Mouse (Mus musculus): Measurements from ENCODE around the gene Ing4.

Gene Ing4

DNA sequence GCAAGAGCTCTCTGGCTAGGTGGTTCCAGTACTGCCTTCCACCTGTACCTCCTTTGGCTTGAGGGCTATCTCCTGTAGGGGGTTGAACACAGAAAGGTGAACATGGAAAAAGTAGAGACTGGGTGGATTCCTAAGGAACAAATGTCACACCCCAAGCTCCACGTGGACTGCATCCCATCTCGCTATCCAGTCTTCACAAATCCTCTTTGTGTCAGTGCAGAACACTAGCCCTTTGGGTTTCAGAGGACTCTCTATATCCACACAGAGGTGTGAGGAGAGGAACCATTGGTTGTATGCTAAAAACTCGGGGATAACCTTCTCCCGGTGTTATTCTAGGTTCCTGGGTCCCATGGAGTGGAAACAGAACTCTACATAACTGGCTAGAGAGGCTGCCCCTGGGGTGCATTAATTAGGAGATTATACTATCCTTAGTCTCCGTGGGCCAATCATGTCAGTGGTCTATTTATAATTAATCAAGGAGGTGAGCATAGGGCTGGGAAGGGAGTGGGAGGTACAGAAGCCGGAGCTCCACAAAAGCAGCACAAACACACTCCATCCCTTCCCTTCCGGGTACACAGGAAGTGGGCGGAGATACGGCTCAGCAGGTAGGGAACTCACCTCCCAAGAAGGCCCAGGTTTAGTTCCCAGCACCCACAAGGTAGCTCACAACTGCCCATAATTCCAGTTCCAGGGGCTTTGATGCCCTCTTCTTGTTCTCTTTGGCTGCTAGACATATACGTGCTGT is 51.0 kb downstream of the Ing4 start:
- DNase-seq (ENCODE audit: low spot score in 2 of 2): no peak

DNA sequence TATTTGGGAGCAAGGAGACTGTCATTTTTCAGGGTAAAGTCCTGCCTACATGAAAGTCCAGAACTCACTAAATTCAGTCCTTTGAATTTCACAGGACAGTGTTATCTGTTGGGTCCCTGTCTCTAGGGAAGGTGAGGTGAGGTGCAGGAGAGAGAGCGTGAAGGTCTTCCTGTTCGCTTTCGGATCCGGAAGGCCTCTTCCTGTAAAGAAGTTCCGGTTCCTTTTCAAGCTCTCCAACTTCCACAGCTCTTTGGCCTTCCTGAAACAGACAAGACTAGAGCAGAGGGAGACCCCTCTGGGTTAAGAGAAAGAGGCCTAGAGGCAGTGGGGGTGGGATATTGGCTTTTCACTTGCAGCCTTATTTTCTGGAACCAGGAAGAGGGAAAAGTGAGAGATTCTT is 52.8 kb downstream of the Ing4 start:
- DNase-seq (ENCODE audit: low spot score in 2 of 2): no peak

DNA sequence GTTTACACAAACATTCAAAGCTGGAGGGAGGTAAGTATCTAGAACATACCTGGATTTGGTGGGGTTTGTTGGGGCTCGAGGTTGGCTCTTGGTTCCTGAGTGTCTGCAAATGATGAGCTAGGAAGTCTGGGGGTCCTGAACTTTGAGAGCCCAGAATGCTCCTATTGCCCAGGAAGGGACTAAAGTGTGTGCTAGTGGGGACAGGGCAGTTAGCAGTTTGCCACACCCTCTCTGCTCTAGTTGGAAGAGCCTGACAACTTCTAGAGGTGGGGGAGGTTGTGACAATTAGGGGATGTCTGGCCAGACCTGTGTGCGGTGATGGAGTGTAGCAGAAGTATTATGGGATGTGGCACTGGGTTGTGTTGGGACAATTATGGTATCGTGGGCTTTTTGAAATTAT is 55.3 kb downstream of the Ing4 start:
- no peak for DNase-seq (ENCODE audit: low spot score in 2 of 2)

DNA sequence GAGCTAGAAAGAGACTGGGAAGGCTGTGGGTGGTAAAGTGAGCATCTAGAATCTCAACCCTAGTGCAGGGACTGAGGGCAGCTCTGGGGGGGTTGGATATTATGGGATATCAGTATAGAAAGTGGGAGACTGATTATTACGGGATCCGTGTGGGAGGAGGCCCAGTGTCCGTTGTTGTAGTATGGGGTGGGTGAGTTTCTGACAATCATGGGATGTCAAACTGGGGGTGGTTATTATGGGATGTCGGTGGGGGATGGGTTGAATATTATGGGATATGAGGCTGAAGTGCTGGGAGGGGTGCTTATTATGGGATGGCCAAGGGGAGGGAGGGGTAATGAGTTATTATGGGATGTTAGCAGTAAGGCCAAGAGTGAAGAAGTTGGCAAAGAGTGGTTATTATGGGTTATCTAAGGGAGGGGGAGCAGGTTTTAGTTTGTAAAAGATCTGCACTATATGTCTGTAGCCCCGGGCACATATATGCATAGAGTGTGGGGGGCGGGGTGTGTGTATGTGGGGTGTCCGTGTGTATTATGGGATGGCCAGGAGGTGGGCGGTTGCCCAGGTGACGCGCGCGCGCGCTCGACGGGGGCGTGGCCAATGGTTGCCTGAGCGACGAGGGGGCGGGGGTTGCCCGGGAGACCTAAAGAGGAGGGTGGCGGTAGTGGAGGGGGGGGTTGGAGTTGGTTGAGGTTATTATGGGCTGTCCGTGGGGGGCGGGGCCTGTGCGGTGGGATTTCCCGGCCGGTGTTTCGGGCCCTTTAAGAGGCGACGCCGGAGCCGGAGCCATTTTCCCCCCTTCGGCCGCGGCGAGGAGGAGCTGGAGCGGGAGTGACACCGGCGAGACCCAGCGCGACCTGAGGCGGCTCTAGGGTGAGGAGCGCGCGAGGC is 56.1 kb downstream of the Ing4 start, which contains the start of gene Chd4:
TSS of gene Chd4 (plus strand) at position 591 of the 888 bp plus-strand sequence.
- DNase-seq (ENCODE audit: low spot score in 2 of 2): peak; percentile 91 to 93

DNA sequence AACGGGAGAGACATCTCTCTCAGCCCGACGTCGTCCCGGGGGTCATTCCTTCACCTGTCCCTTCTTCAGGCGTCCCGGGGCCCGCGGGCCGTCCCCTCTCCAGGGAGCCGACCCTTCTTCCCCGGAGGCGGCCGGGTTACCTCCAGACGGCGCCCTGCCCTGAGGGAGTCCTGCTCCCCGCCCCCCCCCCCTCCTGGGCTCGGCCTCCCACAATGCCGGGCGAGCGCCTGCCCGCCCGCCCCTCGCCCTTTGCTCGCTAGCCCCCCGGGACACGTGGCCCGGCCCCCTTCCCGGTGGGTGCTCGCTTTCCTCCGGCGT is 56.7 kb downstream of the Ing4 start:
- DNase-seq (ENCODE audit: low spot score in 2 of 2): no peak

DNA sequence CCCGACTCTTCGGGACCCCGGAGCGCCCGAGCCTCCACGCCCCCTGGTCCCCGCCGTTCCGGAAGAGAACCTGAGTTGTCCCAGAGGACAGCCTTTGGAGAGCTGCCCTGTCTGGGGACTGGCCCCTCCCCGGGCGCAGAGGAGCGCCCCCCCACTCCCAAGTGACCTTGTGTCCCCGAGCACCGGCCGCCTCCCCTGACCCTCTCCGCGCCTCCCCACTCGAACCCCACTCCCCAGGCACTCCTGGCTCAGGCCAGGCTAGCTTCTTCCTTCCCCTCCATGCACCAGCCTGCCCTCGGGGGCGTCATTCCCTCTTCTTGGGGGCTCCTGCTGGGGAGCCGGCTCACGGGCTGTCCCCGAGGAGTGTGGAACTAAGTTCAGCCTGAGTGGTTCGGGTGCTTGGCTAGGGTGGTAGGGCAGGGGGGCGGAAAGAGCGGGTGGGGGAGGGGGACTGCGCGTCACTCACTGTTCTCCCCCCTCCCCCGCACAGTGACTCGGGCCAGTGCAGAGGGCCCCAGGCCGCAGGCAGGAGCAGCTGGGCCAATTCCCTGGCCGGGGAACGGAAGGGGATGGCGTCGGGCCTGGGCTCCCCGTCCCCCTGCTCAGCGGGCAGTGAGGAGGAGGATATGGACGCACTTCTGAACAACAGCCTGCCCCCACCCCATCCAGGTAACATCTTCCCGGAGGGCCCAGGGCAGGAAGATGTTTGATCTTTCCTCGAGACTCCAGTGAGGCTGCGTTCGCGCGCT is 57.2 kb downstream of the Ing4 start:
- peak in 1 of 2 experiments; percentile 34 for DNase-seq (ENCODE audit: low spot score in 2 of 2)

DNA sequence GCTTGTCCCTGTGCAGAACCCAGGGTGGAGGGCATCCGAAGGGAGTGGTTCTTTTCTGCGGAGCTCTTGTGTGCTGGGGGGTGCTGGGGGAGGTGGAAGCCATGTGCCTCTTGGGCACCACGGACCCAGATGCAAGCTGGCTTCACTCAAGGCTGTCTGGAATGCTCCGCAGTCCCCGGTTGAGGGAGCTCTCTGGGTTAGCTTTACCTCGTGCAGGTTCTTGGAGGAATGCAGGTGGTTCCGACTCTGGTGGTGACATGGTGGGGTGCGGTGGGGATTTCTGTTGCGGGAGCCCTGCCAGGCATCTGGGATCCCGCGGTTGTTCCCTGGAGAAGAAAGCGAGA is 57.8 kb downstream of the Ing4 start:
- DNase-seq (ENCODE audit: low spot score in 2 of 2): no peak

DNA sequence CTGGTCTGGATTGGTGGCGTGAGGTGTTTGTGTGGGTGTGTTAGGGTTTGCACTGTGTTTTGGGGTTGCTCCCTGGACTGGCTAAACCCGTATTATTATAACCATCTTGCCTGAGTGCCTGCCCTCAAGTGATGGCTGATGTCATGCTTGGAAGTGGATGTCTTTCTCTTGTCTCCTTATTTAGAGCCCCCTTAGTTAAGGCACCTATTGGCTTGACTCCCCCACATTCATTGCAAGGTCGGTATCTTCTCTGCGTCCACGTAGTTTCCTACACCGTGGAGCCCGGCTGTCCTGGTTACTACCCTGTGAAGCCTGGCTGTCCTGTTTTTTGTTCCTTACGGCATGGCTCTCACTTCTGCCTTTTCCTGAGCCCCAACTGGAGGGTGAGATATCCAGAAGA is 58.4 kb downstream of the Ing4 start:
- no peak for DNase-seq (ENCODE audit: low spot score in 2 of 2)

DNA sequence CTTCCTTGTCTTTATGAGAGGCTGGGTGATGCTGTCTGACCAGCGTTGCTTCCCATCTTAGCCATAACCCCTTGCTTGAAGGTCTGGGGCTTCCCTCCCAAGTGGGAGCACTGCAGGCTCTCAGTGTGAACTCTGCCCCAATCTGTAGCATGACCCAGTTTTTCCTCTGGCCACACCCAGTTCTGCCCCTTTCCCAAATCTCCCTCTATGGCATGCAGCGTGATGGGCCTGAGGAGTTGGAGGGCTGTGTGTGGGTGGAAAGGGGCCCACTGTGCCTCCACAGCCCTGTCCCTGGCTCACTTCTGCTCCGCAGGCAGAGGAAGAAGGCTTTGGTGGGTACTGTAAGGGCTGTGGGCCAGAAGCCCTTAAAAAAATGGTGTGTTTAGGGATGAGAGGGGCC is 59.0 kb downstream of the Ing4 start:
- no peak for DNase-seq (ENCODE audit: low spot score in 2 of 2)

Measured in frontal cortex, postnatal 14 days (tissue).